Mouse (Mus musculus): ENCODE data around the gene Hspb7.

- TF ChIP-seq CTCF (IDR thresholded peaks at IDR 0.05; ENCODE audit: insufficient read depth, low read depth, low read length) (peak; percentile 85), POLR2A (IDR thresholded peaks at IDR 0.05; ENCODE audit: insufficient read depth, low read depth, low read length) (no peak)
Measured at GRCm38 (mm10) chr4:141404518-141405313, 15.9 kb upstream of the Hspb7 start.

Data from olfactory bulb, adult 2 months (tissue).